Mouse (Mus musculus) A20 (cell line): ENCODE measurements around the gene Zbtb40.

ENCODE experiments used
- DNase-seq: peaks from one replicate; pipeline ENCODE4 v3.0.0-alpha.2; 2011; ENCODE audit warnings: low read depth, low spot score

Zbtb40 gene

DNA sequence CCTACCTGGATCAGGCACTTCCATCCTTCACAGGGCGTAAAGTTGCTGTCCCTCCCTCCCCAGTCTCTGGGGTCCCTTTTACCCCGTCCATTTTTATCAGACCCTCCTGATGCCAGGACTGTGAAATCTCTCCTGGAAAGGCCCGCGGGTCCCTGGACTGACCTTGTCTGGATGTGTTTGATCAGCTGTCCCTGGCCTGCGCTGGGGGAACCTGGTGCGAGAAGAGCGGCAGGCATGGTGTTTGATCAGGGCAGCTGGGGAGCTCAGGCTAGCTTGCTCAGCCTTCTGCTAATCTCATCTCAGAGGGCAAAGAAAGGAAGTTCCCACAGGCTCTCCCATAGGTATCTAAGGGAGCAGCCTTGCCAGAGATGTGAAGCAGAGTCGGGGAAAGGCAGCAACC, 71.4 kb downstream of the Zbtb40 start:
- no peak for DNase-seq

DNA sequence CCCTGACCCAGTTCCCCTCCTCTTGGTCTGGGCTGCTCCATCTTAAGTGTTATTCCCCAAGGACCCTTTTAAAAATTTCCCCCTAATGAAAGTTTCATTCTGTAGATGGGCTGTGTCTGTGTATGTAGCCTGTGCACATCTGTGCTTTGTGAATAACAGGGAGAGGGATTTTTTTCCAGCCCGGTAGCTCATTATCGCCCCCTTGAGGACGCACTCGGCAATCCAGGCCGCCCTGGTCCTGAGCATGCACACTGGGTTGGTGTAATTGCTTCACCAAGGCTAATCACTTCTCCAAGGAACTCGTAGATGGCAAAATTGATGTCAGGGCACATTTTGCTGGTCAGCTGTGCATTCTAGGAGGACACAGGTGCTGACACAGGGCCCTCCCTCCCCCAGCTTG, 77.7 kb downstream of the Zbtb40 start:
- DNase-seq = peak; percentile 48

DNA sequence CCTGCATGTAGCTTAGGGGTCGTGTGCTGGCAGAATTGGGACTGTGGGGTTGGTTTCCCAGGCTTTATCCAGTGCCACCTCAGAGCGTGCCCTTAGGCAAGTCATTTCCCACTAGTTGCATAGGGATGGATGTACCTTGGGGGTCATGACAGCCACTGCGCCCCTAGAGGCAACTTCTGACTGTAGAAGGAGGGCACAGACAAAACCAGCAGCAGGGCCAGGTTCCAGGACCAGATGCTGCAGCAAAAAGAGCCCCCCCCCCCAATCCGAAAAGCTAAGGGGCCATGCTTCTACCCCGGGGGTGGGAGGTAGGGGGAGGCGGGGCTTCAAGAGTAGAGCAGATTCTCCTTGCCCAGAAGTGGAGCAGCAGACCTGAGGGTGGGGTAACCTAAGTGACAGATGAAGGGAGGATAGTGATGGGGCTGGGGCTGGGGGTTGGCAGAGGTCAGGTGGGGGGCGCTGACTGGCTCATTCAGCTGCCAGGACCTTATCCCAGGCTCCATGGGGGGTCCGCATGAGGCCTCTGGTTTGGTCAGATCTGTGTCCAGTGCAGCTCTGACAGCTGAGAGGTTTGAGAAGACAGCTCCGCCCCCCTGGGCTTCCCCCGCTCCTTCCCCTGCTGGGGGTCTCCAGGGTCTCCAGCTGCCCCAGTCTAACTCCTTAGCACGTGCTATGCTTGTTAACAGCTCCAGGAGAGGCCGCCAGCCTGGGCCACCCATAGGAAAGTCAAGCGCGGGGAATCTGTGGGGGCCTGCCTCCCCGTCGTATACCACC, 78.9 kb downstream of the Zbtb40 start:
- DNase-seq = no peak

DNA sequence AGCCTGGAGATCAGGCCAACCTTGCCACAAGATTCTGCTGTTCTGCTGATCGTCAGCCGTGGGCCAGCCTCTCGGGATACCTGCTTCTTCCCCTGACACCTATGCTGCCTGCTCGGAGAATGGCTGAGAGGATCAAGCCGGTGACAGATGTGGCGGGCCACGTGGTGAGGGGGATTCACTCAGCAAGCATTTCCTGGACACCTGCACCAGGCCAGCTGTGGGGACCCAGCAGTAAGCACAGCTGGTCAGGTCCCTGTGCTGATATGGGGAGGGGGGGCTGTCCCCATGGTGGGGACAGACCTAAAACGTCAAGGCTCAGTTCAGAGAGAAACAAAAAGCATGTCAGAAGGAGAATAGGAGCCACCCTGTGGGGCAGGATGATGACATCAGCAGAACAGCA, 79.5 kb downstream of the Zbtb40 start:
- peak; percentile 89 for DNase-seq

DNA sequence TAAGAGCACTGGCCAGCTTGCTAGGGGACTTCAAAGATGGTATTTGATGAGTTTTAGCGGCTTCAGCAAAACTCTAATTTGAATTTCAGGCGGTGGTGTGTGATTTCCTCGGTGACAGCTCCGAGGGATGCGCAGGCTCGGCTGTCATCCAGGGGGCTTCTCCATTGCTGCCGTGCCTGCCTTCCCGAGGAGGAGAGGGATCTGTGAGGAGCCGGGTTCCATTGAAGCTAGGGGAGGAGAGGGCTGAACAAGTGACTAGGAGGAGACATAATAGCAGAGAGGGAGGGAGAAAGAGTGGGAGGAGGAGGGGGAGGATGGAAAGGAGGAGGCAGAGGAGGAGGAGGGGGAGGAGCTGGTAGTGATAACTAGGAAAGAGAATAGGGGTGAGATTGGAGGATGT, 81.1 kb downstream of the Zbtb40 start:
- no peak for DNase-seq

DNA sequence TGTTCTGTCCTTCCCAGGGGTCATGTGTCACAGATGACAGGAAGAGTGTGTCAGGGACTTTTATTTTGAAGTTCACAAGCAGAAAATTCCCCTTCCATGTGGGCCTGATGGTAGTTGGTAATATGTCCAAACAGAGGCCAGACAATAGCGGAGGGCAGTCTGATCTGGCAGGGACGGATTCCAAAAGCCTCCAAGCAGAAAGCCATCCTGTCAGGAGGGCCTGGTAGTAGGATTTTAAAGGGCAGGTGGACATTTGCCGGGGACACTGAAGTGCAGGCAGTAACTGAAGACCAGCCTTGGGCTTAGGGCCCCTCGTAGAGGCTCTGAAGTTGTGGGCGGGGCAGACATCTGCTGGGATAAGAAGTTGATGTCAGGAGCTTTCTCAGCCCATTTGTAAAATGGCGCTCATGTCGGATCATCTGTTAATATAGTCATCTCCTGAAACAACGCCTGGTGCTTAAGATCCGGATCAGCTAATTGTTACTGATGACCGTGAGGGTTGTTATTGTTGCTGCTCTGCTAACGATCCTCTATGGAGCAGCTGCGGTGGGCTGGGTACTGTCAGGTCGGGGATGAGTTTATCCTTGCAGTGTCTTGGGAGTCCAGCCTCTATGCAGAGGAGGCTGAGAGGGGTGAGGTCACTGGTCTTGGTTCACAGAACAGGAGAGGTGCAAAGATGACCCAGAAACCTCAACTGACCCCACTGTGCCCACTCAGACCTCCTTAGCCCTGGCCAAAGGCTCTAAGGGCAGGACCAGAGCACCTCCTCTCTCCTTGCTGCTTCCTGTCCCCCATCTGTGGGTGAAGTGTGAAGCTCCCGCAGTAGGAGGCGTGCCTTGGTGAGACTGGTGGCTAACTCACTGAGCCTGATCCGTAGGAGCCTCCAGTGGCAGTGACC, 81.9 kb downstream of the Zbtb40 start:
- no peak for DNase-seq

DNA sequence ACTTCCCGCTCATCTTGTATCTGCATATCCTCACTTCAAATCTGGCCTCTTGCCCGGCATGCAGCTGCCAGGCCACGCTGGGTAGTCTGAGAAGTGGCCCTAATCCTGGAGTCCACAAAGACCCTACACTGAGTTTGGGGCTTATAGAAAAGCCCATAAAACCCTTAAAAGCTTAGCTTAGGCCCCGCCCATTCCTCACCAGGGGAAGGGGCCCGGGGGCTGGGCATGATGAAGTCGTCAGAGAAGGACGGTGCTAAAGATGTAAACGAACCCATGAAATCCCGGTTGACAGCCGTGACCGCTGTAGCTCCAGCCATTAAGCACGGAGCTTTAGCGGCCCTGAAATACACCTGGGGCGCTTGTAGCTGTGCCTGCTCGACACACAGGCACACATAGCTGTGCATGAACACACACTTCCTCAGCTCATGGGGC, 83.6 kb downstream of the Zbtb40 start:
- no peak for DNase-seq

DNA sequence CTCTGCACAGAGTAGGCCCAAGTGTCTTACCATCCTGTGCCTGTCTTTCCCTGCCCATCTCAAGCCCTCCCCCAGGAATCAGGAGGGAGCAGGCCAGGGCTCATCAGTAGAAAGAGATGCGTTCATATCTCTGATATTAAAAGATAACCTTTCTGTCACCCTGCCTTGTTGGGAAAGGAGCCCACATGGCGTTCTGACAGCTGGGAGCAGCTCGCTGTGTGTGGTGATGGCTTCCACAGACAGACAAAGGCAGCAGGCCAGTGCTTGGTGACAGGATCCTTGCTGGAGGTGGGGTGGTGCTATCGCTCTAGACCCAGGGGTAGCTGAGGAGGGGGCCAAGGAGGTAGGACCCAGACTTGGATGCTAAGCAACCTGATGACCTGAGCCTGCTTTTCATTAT, 86.2 kb downstream of the Zbtb40 start:
- no peak for DNase-seq

DNA sequence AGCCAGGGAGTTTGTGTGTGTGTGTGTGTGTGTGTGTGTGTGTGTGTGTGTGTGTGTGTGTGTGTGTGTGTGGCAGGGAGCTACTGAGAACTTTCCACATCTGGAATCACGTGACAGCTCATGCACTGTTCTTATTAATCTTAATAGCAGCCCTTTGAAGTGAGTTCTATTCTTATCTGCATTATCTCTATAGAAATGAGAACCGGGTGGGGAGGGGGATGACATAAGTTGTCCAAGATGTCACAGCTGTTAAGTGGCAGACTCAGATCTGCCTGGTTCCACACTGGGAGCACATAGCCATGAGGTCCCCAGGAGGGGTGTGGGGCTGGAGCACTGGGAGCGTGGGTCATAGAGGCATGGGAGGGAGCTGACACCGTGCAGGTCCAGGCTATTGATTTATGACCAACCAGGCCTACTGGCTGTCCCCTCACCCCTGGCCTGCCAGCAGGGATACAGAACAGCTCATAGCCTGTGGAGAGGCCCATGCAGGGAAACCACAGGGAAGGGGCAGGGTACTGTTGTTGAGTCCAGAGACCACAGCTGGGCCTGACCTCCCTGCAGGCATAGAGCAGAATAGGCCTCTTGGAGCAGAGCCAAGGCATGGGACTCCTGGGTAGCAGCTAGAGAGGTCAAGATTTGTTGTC, 86.8 kb downstream of the Zbtb40 start:
- no peak for DNase-seq

DNA sequence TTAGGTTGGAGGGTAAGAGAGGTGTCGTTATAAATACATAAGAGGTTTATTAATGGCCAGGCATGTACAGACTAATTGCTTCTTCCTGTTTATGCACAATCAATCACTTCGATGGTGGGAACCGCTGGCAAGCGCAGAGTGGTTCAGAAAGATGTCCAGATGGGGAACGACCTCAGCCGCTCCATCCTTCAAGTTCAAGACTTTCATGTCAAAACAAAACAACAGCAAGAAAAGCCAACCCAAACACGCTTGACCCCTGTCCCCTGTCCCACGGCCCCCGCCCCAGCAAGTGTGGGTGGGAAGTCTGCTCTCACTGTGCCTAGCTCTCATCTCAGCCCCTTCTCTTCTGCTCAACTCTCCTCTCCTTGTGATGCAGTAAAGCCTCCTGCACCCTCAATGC, 88.0 kb downstream of the Zbtb40 start:
- no peak for DNase-seq

DNA sequence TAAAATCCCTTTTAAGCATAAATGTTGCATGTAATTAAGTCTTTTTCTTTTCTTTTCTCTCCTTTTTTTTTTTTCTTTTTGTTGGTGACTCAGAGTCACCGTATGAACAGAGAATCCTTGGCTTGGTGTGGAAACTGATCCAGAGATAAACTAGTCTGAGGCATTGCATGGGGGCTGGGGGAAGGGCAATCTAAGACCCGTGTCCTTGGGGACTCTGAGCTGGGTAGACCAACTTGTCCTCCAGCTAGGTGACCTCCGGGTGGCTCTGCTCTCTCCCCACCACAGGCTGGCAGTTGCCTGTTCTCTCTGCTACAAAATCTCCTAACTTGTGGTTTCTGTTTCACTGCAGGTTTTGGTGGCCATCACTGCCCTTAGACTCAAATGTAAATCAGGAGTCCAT, 88.5 kb downstream of the Zbtb40 start:
- no peak for DNase-seq

DNA sequence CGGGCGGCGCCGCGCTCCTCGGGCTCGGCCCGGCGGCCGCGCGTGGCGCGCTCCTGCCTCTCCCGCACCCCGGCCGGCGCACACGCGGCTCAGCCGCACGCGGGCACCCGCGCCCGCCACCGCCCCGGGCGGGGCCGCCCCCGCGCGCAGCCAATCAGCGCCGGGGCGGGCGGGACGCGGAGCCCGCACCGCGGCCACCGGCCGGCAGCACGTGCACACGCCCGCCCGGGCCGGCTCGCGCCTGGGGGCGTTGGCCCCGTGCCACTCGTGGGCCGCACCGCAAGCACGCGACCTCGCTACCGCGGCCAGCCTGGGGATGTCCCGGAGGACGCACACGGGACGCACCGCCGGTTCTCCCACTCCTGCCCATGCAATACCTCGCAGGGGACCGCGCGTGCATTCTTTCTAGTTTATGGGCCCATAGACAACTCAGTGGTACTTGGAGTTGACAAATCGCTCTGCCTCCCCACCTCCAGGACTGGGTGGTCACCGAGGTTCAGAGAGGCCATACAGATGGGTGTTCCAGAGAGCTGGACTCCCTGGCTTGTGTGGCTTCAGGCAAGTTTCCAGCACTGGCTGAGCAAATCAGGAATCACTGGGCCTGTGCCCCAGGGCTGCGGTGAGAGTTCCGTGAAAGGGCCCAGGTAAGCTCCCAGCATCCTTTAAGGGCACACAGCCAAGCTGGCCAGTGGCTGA, 91.7 kb downstream of the Zbtb40 start, which contains the start of gene Epha8:
Gene Epha8, minus strand, starts transcription at position 66 of the 696 bp plus-strand sequence.
- DNase-seq = no peak

DNA sequence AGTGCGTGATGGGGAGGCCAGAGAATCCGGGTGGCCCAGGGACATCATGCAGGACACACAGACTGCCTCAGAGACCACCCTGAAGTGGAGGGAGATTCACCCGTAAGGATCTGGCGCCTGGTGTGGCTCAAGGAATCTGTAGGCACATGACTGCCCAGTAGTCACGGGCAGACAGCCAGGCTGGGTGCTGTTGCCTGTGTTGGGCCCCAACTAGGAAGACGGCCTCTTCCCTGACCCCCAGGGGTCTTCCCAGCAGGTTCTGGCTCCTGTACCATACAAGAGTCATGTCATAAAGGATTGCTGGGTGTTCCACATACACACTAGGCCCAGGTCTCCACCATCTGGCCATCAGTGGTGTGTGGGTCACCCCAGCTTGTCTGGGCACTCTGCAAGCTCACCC, 94.0 kb downstream of the Zbtb40 start:
- DNase-seq = no peak

DNA sequence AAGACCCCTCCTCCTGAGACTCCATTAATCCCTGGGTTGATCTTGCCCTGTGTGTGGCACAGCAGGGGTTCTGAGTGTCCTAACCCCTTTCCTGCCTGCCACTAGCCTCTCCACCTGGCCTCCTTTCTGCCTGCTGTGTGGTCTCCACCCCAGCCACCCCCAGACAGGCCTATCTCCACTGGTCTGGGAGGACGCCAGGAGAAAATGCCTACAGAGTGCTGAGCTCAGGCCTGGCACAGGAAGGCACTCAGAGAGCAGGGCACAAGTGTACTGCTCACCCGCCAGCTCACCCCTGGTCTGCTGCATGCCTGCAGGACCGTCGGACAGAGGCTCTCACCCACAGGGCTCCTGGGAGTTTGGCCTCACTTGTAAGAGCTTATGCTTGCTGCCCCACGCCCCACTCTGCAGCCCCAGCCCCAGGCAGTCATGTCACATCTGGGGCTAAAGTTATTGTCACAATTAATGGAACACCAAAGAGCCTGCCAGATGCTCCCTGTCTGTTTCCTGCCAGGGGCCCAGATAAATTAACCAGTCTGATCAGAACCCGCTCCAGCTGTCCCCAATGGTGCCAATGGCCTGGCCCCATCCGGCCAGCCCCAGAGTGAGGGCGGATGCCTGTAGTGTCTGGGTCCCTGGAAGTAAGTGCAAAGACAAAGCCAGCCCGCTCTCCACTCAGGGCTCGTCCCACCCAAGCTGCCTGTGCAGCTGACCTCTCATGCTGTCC, 99.2 kb downstream of the Zbtb40 start:
- DNase-seq = no peak

DNA sequence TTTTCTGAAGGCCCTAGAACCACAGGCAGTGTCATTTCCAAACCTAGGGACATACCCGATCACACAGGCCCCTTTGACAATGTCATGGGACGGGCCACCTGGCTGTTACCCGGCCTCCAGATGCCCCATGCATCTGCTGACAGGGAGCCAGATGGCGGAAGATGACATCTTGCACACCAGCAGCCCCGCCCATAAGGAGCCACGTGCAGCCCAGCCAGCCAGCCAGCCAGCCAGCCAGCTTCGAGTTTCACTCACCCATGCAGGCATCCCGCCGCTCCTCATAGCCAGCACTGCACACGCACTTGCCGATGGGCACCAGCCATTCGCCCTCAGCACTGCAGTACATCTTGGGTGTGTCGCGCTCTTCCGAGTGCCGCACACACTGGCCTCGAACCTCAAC, 103.2 kb downstream of the Zbtb40 start:
- DNase-seq = peak; percentile 25

DNA sequence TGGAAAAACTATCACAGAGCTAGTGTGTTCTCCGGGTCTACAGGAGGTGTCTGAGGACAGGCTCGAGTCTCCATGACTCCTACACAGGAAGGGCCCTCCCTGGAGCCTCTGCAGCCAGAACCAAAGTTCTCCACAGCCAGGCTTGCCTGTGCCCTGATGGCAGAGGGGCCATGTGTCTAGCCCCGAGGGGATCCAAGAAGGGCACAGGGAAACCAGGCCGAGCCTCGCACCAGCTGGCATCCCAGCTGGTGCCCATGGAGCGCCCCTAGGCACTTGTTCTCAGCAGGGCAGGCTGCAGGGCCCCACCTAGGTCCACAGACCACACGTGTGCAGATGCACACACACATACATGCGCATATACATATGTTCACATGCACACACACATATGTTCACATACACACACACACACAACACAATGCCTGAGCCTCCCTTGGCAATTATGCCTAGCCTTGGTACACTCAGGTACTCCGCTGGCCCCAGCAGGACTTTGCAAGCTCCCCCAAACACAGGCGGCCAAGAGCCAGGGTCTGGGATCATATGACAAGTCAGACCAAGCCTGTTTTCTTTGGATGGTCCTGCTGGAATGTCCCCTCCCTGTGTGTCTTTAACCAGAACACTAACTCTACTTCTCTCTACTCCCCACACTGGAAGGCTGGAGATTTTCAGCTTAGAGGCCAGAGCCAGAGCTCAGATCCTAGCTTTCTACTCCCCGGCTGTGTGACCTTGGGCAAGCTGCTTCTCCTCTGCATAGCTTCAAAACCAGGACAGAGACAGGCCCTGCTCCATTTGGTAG, 103.8 kb downstream of the Zbtb40 start:
- no peak for DNase-seq

DNA sequence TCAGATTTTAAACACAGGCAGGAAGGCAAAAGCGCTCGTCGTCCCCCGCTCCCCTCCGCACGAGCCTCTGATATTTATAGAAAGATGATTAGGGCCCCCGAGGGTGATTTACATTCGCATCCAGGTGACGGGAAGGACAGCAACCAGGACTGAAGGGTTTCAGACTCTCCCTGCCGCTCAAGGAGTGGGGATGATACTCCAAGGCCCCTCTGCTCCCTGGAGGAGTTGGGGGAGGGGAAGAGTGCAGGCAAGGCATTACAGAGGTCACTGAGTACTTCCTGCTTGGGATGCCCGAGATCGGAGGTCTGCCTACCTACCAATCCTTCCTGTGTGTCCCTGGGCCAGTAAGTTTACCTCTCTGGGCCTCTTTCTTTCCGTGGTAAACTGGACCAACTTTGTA, 105.4 kb downstream of the Zbtb40 start:
- no peak for DNase-seq

DNA sequence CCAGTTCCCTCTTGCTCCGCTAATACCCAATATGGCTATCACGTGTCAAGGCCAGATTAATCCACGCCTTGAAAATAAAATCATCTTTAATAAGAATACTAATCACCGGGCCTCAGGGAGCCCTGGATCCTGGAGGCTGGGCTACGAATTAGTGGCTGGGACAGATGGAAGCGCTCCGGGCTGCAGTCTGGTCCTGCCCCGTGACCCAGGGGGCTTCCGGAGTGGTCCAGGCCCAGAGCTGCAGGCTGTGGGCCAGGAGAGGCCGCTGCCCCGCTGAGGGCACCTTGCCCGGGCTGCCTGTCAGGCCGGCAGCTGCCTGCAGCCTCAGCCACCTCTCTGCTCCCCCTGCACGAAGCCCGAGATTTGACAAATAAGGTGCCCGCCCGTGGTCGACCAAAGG, 105.8 kb downstream of the Zbtb40 start:
- DNase-seq = no peak

DNA sequence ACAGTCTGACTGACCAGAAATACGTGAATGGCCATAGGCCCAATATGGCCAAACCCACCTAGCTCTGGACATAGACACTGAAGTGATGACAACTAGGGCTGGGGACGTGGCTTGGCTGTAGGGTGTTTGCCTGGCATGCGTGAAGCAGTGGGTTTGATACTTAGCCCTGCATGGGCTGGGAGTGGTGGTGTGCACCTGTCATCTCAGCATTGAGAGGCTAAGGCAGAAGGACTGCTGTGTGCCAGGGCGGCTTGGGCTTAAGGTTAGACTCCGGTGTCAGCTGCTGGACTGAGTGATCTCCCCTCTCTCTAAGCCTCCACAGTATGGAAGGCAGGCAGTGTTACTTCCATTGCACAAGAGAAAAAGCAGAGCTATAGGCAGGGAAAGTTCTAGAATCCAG, 110.7 kb downstream of the Zbtb40 start:
- DNase-seq = no peak

DNA sequence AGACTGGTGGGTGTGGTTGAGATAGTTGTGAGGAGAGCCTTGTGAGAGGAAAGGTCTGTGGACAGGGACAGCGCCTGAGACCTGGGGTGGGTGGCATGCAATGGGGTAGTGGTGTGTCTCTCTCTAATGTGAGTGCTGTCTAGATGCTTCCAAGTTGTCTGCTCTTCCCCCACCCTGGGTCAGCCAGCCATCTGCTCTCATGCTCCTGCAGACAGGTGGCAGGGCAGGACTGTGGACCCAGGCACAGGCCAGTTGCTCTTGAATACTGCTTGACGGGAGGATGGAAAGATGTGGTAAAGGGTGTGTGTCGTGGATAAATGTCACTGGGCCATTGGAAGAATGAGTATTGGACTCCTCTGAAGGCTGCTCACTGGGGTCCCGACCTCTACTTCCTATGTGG, 111.3 kb downstream of the Zbtb40 start:
- no peak for DNase-seq
